Mouse (Mus musculus) embryo, embryonic 10 days (tissue): ENCODE results near the gene Trappc12.

Experiments
- DNase-seq: peaks from one replicate; pipeline ENCODE4 v3.0.0-alpha.2; 2015; ENCODE audit warnings: low spot score

The Trappc12 gene

GRCm38 (mm10) chr12:28688996-28689395, 61.3 kb downstream of the Trappc12 start:
- no peak for DNase-seq

GRCm38 (mm10) chr12:28686199-28686879, 63.9 kb downstream of the Trappc12 start:
- no peak for DNase-seq

- no peak for DNase-seq
Observed at GRCm38 (mm10) chr12:28685771-28686170, 64.5 kb downstream of the Trappc12 start.

GRCm38 (mm10) chr12:28684674-28685073, 65.6 kb downstream of the Trappc12 start:
- DNase-seq = no peak

DNA sequence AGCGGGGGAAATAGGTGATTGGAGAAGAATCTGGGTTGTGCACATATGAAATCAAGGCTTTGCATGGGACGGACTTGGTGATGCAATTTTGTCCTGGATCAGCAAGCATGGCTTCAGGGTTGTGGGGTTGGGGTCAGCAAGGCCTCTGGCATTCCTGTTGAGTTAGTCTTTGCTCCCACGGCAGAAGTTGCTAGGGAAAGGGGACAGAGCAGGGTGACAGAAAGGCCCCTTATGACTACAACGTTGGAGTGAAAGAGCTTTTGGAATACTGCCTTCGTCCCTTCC, 74.4 kb downstream of the Trappc12 start:
- peak; percentile 18 for DNase-seq

- DNase-seq = peak; percentile 92
Observed at GRCm38 (mm10) chr12:28675121-28675924, 74.9 kb downstream of the Trappc12 start, which contains the start of gene Adi1. Gene Adi1, plus strand, starts transcription at chr12:28675231.

DNA sequence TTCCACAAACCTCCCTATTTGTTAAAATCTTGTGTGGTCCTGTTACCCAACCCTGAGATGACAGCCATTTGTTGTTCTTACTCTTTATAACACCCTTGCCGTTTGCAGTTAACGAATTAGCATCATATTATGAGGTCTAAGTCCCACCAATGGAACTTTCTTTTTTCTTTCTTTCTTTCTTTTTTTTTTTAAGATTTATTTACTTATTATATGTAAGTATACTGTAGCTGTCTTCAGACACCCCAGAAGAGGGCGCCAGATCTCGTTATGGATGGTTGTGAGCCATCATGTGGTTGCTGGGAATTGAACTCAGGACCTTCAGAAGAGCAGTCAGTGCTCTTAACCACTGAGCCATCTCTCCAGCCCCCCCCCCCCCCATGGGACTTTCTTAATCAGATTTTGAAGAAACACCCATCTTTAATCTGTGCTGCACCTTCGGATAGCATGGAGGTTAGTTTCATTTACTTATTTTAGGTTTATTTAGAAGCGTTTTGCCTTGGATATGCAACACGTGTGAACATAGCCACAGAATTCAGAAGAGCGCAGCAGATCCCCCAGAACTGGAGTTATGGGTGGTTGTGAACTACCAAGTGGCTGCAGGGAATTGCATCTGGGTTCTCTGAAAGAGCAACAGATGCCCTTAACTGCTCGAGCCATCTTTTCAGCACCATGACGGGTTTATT, 76.1 kb downstream of the Trappc12 start:
- no peak for DNase-seq

- no peak for DNase-seq
Observed at GRCm38 (mm10) chr12:28667287-28667686, 83.0 kb downstream of the Trappc12 start.

DNA sequence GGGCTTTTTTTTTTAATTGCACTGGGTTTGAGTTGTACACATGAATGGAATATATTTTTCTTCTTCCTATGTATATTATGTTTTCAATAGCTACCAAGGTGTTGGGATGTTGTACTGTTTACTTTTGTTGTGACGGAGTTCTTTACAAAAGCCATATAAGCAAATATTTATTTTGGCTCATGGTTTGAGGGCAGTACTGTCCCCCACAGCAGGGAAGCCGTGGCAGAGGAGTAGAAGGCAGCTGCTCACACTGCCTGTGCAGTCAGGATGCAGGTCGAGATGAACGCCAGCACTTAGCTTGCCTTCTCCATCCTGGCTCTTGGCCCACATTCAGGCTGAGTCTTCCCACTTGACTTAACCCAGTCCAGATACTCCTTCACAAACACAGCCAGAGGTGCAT, 83.5 kb downstream of the Trappc12 start:
- no peak for DNase-seq

DNA sequence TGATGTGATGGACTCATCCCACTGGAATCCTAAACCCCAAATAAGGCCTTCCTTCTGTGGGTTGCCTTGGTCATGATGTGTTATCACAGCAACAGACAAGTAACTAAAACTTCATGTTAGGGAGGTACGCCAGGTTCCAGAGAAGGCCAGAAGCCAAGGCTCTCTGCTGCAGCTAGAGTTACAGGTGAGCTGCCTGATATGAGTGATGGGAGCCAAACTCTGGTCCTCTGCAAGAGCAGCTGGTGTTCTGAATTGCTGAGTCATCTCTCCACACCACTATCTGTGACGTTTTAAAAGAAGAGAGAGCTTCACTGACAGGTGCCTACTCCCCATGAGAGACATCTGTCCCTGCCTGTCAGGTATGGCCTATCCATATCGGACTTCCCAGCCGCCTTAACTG, 87.6 kb downstream of the Trappc12 start:
- no peak for DNase-seq

- DNase-seq = peak; percentile 95
Observed at GRCm38 (mm10) chr12:28649141-28650110, 100.8 kb downstream of the Trappc12 start, which contains the start of gene Rnaseh1. Gene Rnaseh1, plus strand, starts transcription at chr12:28649602.
